Mouse (Mus musculus) thymus, adult 2 months (tissue): ENCODE measurements around the gene Epha2.

Source experiments
- CTCF ChIP-seq: fragments of 200-500 bp; IDR thresholded peaks from 2 replicates; pipeline ENCODE4 v1.5.1; 2012; ENCODE audit warnings: mild to moderate bottlenecking, control low read depth, low read length, moderate library complexity, borderline replicate concordance; ENCODE audit not compliant: control insufficient read depth, poor library complexity, insufficient read depth; ENCODE audit errors: extremely low read depth
- POLR2A ChIP-seq: fragments of 200-500 bp; IDR thresholded peaks from 2 replicates; pipeline ENCODE4 v1.6.1; 2012; ENCODE audit warnings: mild to moderate bottlenecking, low read length, control low read depth, moderate library complexity; ENCODE audit not compliant: control insufficient read depth, poor library complexity, insufficient read depth; ENCODE audit errors: extremely low read depth

DNA sequence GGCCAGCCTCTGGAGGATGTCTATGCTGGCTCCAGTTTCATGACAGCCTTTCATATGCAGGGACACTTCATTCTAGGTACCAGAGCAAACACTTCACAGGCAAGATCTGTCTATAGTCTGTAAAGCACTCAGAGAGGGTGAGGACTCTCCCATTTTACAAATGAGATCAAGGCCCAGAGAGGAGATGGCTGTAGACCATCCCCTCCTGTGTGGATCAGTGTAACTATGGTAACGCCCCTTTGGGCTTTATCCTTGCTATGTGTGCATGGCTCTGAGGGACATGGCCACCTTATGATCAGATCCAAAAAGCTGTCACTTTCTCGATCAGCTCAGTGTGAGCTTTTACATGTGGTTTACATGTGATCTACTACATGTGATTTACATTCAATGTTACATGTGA, 10.9 kb downstream of the Epha2 start:
- no peak for TF ChIP-seq POLR2A
- TF ChIP-seq CTCF, result no peak
